Mouse (Mus musculus): ENCODE results near the gene Ttpal. TPM values are rescaled to one million over a fixed set of nuclear protein-coding genes. Genes with fewer than 3 reads are reported as not detected.
"Not testable (repeated sequence)": the region's sequence is repeated elsewhere in the genome, so short reads cannot be mapped to it uniquely, and the experiment has no call there.

The Ttpal gene
- total RNA-seq, 2 experiments from 2014 or later = 63.0 to 70.7 TPM

- intact Hi-C loops (cut with DNase I) = no loop called here
- no peak for DNase-seq (ENCODE audit: low spot score in 2 of 2)
These were observed 15.2 kb downstream of the Ttpal start for GRCm38 (mm10) chr2:163617232-163617863.

GRCm38 (mm10) chr2:163617874-163618273, 15.8 kb downstream of the Ttpal start:
- intact Hi-C loops (cut with DNase I) = no loop called here
- no peak for DNase-seq (ENCODE audit: low spot score in 2 of 2)

GRCm38 (mm10) chr2:163620451-163620850, 18.3 kb downstream of the Ttpal start:
- intact Hi-C loops (cut with DNase I) = no loop called here
- no peak for DNase-seq (ENCODE audit: low spot score in 2 of 2)

- intact Hi-C loops (cut with DNase I); DNase-seq (ENCODE audit: low spot score in 2 of 2): not testable (repeated sequence)
These were observed 19.3 kb downstream of the Ttpal start for GRCm38 (mm10) chr2:163621401-163621800.

GRCm38 (mm10) chr2:163631223-163631622, 29.1 kb downstream of the Ttpal start:
- no peak for DNase-seq (ENCODE audit: low spot score in 2 of 2)
- intact Hi-C loops (cut with DNase I) = no loop called here

- intact Hi-C loops (cut with DNase I) = no loop called here
- no peak for DNase-seq (ENCODE audit: low spot score in 2 of 2)
These were observed 29.6 kb downstream of the Ttpal start for GRCm38 (mm10) chr2:163631715-163632114.

GRCm38 (mm10) chr2:163634211-163634610, 32.1 kb downstream of the Ttpal start:
- intact Hi-C loops (cut with DNase I) = no loop called here
- DNase-seq (ENCODE audit: low spot score in 2 of 2) = no peak

GRCm38 (mm10) chr2:163636057-163636456, 33.9 kb downstream of the Ttpal start:
- intact Hi-C loops (cut with DNase I) = no loop called here
- no peak for DNase-seq (ENCODE audit: low spot score in 2 of 2)

- intact Hi-C loops (cut with DNase I) = no loop called here
These were observed 35.6 kb downstream of the Ttpal start for GRCm38 (mm10) chr2:163637655-163638266.

GRCm38 (mm10) chr2:163640493-163640892, 38.4 kb downstream of the Ttpal start:
- intact Hi-C loops (cut with DNase I) = no loop called here
- DNase-seq (ENCODE audit: low spot score in 2 of 2) = no peak

More at GRCm38 (mm10) chr2:163637655-163638266, 35.6 kb downstream of the Ttpal start:
- DNase-seq (ENCODE audit: low spot score in 2 of 2) = no peak

- no peak for DNase-seq (ENCODE audit: low spot score in 2 of 2)
- intact Hi-C loops (cut with DNase I) = no loop called here
These were observed 39.6 kb downstream of the Ttpal start for GRCm38 (mm10) chr2:163641681-163642080.

GRCm38 (mm10) chr2:163642685-163643575, 40.8 kb downstream of the Ttpal start:
- DNase-seq (ENCODE audit: low spot score in 2 of 2) = peak in 1 of 2 experiments; percentile 9
- intact Hi-C loops (cut with DNase I) = no loop called here

- DNase-seq (ENCODE audit: low spot score in 2 of 2) = no peak
- intact Hi-C loops (cut with DNase I) = no loop called here
These were observed 41.5 kb downstream of the Ttpal start for GRCm38 (mm10) chr2:163643576-163643971.

- intact Hi-C loops (cut with DNase I) = loop anchor here (2.0 kb wide), 1 partner anchor 15 kb away; the partner anchor contains the start of gene Pkig
- no peak for DNase-seq (ENCODE audit: low spot score in 2 of 2)
These were observed 41.9 kb downstream of the Ttpal start for GRCm38 (mm10) chr2:163644047-163644446.

- intact Hi-C loops (cut with DNase I) = loop anchor here (1.0 to 2.0 kb wide), 2 partner anchors 14 to 75 kb away; partner anchors contain the start of gene Pkig
- DNase-seq (ENCODE audit: low spot score in 2 of 2) = peak; percentile 97
These were observed 42.7 kb downstream of the Ttpal start, which contains the start of gene Serinc3 for GRCm38 (mm10) chr2:163644575-163645385. Serinc3 (minus strand) TSS chr2:163645131.

GRCm38 (mm10) chr2:163645700-163646460, 43.8 kb downstream of the Ttpal start:
- intact Hi-C loops (cut with DNase I) = loop anchor here (1.0 to 2.0 kb wide), 2 partner anchors 13 to 73 kb away; partner anchors contain the start of gene Pkig
- no peak for DNase-seq (ENCODE audit: low spot score in 2 of 2)

GRCm38 (mm10) chr2:163646461-163647080, 44.5 kb downstream of the Ttpal start:
- DNase-seq (ENCODE audit: low spot score in 2 of 2) = no peak
- intact Hi-C loops (cut with DNase I) = no loop called here

- intact Hi-C loops (cut with DNase I); DNase-seq (ENCODE audit: low spot score in 2 of 2): not testable (repeated sequence)
These were observed 53.6 kb downstream of the Ttpal start for GRCm38 (mm10) chr2:163655699-163656098.
